Mouse (Mus musculus) midbrain, embryonic 12.5 days (tissue): ENCODE data around the gene Tgfb2. TPM values are rescaled to one million over a fixed set of nuclear protein-coding genes. Genes with fewer than 3 reads are reported as not detected.

Experiments used
- ATAC-seq: fragments of 200-750 bp; cut with Nextera tagmentation; 2 replicates; pipeline ENCODE4 v1.8.0; 2017; ENCODE audit warnings: low read depth, moderate TSS enrichment, moderate library complexity; ENCODE audit not compliant: low FRiP score
- H3K27ac ChIP-seq: fragments of 300-500 bp; sonication (generic); replicated peaks from 2 replicates; pipeline ENCODE4 v1.5.1; 2016; ENCODE audit warnings: mild to moderate bottlenecking
- H3K27me3 ChIP-seq: fragments of 300-500 bp; sonication (generic); 2 replicates; pipeline ENCODE4 v1.6.1; 2016; ENCODE audit warnings: mild to moderate bottlenecking
- H3K36me3 ChIP-seq: fragments of 300-500 bp; sonication (generic); 2 replicates; pipeline ENCODE4 v1.6.1; 2016
- H3K4me1 ChIP-seq: fragments of 300-500 bp; sonication (generic); 2 replicates; pipeline ENCODE4 v1.6.1; 2016
- H3K4me2 ChIP-seq: fragments of 300-500 bp; sonication (generic); replicated peaks from 2 replicates; pipeline ENCODE4 v1.6.1; 2016; ENCODE audit warnings: mild to moderate bottlenecking, moderate library complexity
- H3K4me3 ChIP-seq: fragments of 300-500 bp; sonication (generic); 2 replicates; pipeline ENCODE4 v1.5.1; 2016; ENCODE audit warnings: mild to moderate bottlenecking
- H3K9ac ChIP-seq: fragments of 300-500 bp; sonication (generic); replicated peaks from 2 replicates; pipeline ENCODE4 v1.6.1; 2016; ENCODE audit warnings: mild to moderate bottlenecking, moderate library complexity
- H3K9me3 ChIP-seq: fragments of 300-500 bp; sonication (generic); 2 replicates; pipeline ENCODE4 v1.6.1; 2016; ENCODE audit warnings: mild to moderate bottlenecking
- WGBS: fragments of 180-500 bp; shearing (Covaris S2); methylation state at CpG from one replicate; pipeline ENCODE4 v1.1.7; 2016; 5-methylcytosine and 5-hydroxymethylcytosine counted together
- polyA plus RNA-seq: library from polyadenylated mRNA; unstranded; fragments of >200 nt; fragmentation: Nextera tagmentation; extraction: Ambion mirVana; gene quantifications from 2 replicates; pipeline ENCODE4 v1.2.1, GENCODE M21; 2016

Gene Tgfb2
- polyA plus RNA-seq, 1 experiment from 2014 or later = 16.5 TPM

- H3K4me1 ChIP-seq = peaks cover 4% of the 10 kb centered on the region; the same call in 1 of the 2 replicates
- ATAC-seq = no peak
- H3K4me3 ChIP-seq = no peak overlapping the region
- H3K9me3 ChIP-seq = no peaks in the 10 kb centered on the region
- H3K4me2 ChIP-seq = no peak overlapping the region
- no peaks in the 10 kb centered on the region for H3K36me3 ChIP-seq
- H3K9ac ChIP-seq = no peak overlapping the region
- H3K27ac ChIP-seq = no peak overlapping the region
- WGBS = 75% methylated on average over 15 of the region's 15 CpGs
- H3K27me3 ChIP-seq = peaks cover 21% of the 10 kb centered on the region
These were observed 7.0 kb downstream of the Tgfb2 start for GRCm38 (mm10) chr1:186698583-186699338.

- ATAC-seq = no peak
- H3K9ac ChIP-seq = no peak overlapping the region
These were observed 9.6 kb downstream of the Tgfb2 start for GRCm38 (mm10) chr1:186696231-186696630.

GRCm38 (mm10) chr1:186695361-186695760, 10.4 kb downstream of the Tgfb2 start:
- H3K36me3 ChIP-seq = no peaks in the 10 kb centered on the region
- H3K9me3 ChIP-seq = no peaks in the 10 kb centered on the region
- H3K4me2 ChIP-seq = no peak overlapping the region
- H3K4me1 ChIP-seq = no peaks in the 10 kb centered on the region
- no peak for ATAC-seq
- WGBS = 88% methylated on average over 4 of the region's 4 CpGs
- 0 out of 2 replicates have a peak, but pooled peaks cover under 1% of the 10 kb centered on the region for H3K27me3 ChIP-seq
- no peak overlapping the region for H3K9ac ChIP-seq
- H3K4me3 ChIP-seq = no peak overlapping the region
- H3K27ac ChIP-seq = no peak overlapping the region

More at GRCm38 (mm10) chr1:186696231-186696630, 9.6 kb downstream of the Tgfb2 start:
- H3K4me2 ChIP-seq = no peak overlapping the region
- no peaks in the 10 kb centered on the region for H3K36me3 ChIP-seq
- H3K4me3 ChIP-seq = no peak overlapping the region
- 0 out of 2 replicates have a peak, but pooled peaks cover 3% of the 10 kb centered on the region for H3K27me3 ChIP-seq
- no peaks in the 10 kb centered on the region for H3K4me1 ChIP-seq
- no peak overlapping the region for H3K27ac ChIP-seq
- H3K9me3 ChIP-seq = no peaks in the 10 kb centered on the region
- WGBS = 90% methylated on average over 9 of the region's 9 CpGs

- Histone ChIP-seq H3K4me1 (no peaks in the 10 kb centered on the region), H3K9ac (no peak overlapping the region), H3K4me3 (no peak overlapping the region), H3K27ac (no peak overlapping the region), H3K27me3 (no peaks in the 10 kb centered on the region), H3K36me3 (no peaks in the 10 kb centered on the region), H3K4me2 (no peak overlapping the region), H3K9me3 (no peaks in the 10 kb centered on the region)
- WGBS = 91% methylated on average over 4 of the region's 4 CpGs
- ATAC-seq = no peak
These were observed 13.4 kb downstream of the Tgfb2 start for GRCm38 (mm10) chr1:186692370-186692769.

- H3K4me2 ChIP-seq = no peak overlapping the region
- no peak overlapping the region for H3K4me3 ChIP-seq
- WGBS = 90% methylated on average over 9 of the region's 9 CpGs
- H3K4me1 ChIP-seq = 0 out of 2 replicates have a peak, but pooled peaks cover 2% of the 10 kb centered on the region
- no peak overlapping the region for H3K27ac ChIP-seq
- H3K9ac ChIP-seq = no peak overlapping the region
- no peaks in the 10 kb centered on the region for H3K9me3 ChIP-seq
- no peaks in the 10 kb centered on the region for H3K27me3 ChIP-seq
- H3K36me3 ChIP-seq = no peaks in the 10 kb centered on the region
- no peak for ATAC-seq
These were observed 14.1 kb downstream of the Tgfb2 start for GRCm38 (mm10) chr1:186691708-186692107.

- H3K9ac ChIP-seq = no peak overlapping the region
- H3K9me3 ChIP-seq = peaks cover 2% of the 10 kb centered on the region; the same call in 1 of the 2 replicates
- no peak overlapping the region for H3K27ac ChIP-seq
- no peak overlapping the region for H3K4me2 ChIP-seq
- no peaks in the 10 kb centered on the region for H3K27me3 ChIP-seq
- ATAC-seq = no peak
- peaks cover 10% of the 10 kb centered on the region; the same call in 1 of the 2 replicates for H3K4me1 ChIP-seq
- H3K4me3 ChIP-seq = no peak overlapping the region
- H3K36me3 ChIP-seq = no peaks in the 10 kb centered on the region
- WGBS = 91% methylated on average over 3 of the region's 3 CpGs
These were observed 21.7 kb downstream of the Tgfb2 start for GRCm38 (mm10) chr1:186684041-186684440.

- peak; percentile 19; the same call in 1 of the 2 replicates for ATAC-seq
- no peak overlapping the region for H3K4me3 ChIP-seq
- H3K27me3 ChIP-seq = no peaks in the 10 kb centered on the region
- no peaks in the 10 kb centered on the region for H3K36me3 ChIP-seq
- no peak overlapping the region for H3K27ac ChIP-seq
- no peak overlapping the region for H3K4me2 ChIP-seq
- WGBS = 48% methylated on average over 7 of the region's 7 CpGs
- H3K9me3 ChIP-seq = peaks cover 2% of the 10 kb centered on the region; the same call in 1 of the 2 replicates
- H3K4me1 ChIP-seq = peaks cover 10% of the 10 kb centered on the region; the same call in 1 of the 2 replicates
- no peak overlapping the region for H3K9ac ChIP-seq
These were observed 23.2 kb downstream of the Tgfb2 start for GRCm38 (mm10) chr1:186682606-186683005.

- Histone ChIP-seq H3K4me3 (no peak overlapping the region), H3K27me3 (no peaks in the 10 kb centered on the region), H3K4me2 (no peak overlapping the region), H3K4me1 (peaks cover 8% of the 10 kb centered on the region; the same call in 1 of the 2 replicates), H3K9me3 (no peaks in the 10 kb centered on the region), H3K27ac (no peak overlapping the region), H3K9ac (no peak overlapping the region), H3K36me3 (no peaks in the 10 kb centered on the region)
- ATAC-seq = no peak
- 87% methylated on average over 12 of the region's 12 CpGs for WGBS
These were observed 28.2 kb downstream of the Tgfb2 start for GRCm38 (mm10) chr1:186677614-186678013.

GRCm38 (mm10) chr1:186676199-186676598, 29.6 kb downstream of the Tgfb2 start:
- Histone ChIP-seq H3K9ac (no peak overlapping the region), H3K9me3 (no peaks in the 10 kb centered on the region), H3K4me1 (0 out of 2 replicates have a peak, but pooled peaks cover 6% of the 10 kb centered on the region), H3K27me3 (no peaks in the 10 kb centered on the region), H3K4me2 (no peak overlapping the region), H3K36me3 (no peaks in the 10 kb centered on the region), H3K27ac (no peak overlapping the region), H3K4me3 (no peak overlapping the region)
- 61% methylated on average over 5 of the region's 5 CpGs for WGBS
- ATAC-seq = no peak

GRCm38 (mm10) chr1:186675263-186675662, 30.5 kb downstream of the Tgfb2 start:
- WGBS = 96% methylated on average over 6 of the region's 6 CpGs
- Histone ChIP-seq H3K27me3 (no peaks in the 10 kb centered on the region), H3K4me3 (no peak overlapping the region), H3K9ac (no peak overlapping the region), H3K27ac (no peak overlapping the region), H3K4me1 (0 out of 2 replicates have a peak, but pooled peaks cover 6% of the 10 kb centered on the region), H3K4me2 (no peak overlapping the region), H3K36me3 (no peaks in the 10 kb centered on the region), H3K9me3 (no peaks in the 10 kb centered on the region)
- ATAC-seq = no peak

GRCm38 (mm10) chr1:186674621-186675020, 31.2 kb downstream of the Tgfb2 start:
- Histone ChIP-seq H3K27me3 (no peaks in the 10 kb centered on the region), H3K9me3 (no peaks in the 10 kb centered on the region), H3K4me3 (no peak overlapping the region), H3K4me2 (no peak overlapping the region), H3K36me3 (no peaks in the 10 kb centered on the region), H3K9ac (no peak overlapping the region), H3K4me1 (0 out of 2 replicates have a peak, but pooled peaks cover 6% of the 10 kb centered on the region), H3K27ac (no peak overlapping the region)
- ATAC-seq = no peak
- WGBS = 86% methylated on average over 3 of the region's 3 CpGs

GRCm38 (mm10) chr1:186673166-186673565, 32.6 kb downstream of the Tgfb2 start:
- H3K27me3 ChIP-seq = no peaks in the 10 kb centered on the region
- no peak overlapping the region for H3K9ac ChIP-seq
- H3K4me2 ChIP-seq = no peak overlapping the region
- ATAC-seq = no peak
- no peak overlapping the region for H3K27ac ChIP-seq
- H3K36me3 ChIP-seq = no peaks in the 10 kb centered on the region
- WGBS = 68% methylated on average over 4 of the region's 4 CpGs
- no peaks in the 10 kb centered on the region for H3K9me3 ChIP-seq
- H3K4me3 ChIP-seq = no peak overlapping the region
- 0 out of 2 replicates have a peak, but pooled peaks cover 6% of the 10 kb centered on the region for H3K4me1 ChIP-seq
